Mouse (Mus musculus): ENCODE results near the gene Sin3b. TPM values are rescaled to one million over a fixed set of nuclear protein-coding genes. Genes with fewer than 3 reads are reported as not detected.

Sin3b gene
- polyA plus RNA-seq, 1 experiment: 3.1 TPM

- no peak for TF ChIP-seq TAL1 (IDR thresholded peaks at IDR 0.05; ENCODE audit: low read length)
- no peak for TF ChIP-seq GATA1 (IDR thresholded peaks at IDR 0.05; ENCODE audit: low read length)
- peaks cover 87% of the 10 kb centered on the region for H3K36me3 ChIP-seq (ENCODE audit: control insufficient read depth)
- no peaks in the 10 kb centered on the region for H3K27me3 ChIP-seq (ENCODE audit: control insufficient read depth)
- H3K4me3 ChIP-seq (replicated peaks): no peak overlapping the region
- H3K4me1 ChIP-seq (ENCODE audit: control insufficient read depth): no peaks in the 10 kb centered on the region
- H3K9me3 ChIP-seq (ENCODE audit: control insufficient read depth, low read length): no peaks in the 10 kb centered on the region
These were observed 27.2 kb downstream of the Sin3b start for GRCm38 (mm10) chr8:72750266-72750665.

GRCm38 (mm10) chr8:72751126-72751525, 28.0 kb downstream of the Sin3b start:
- Histone ChIP-seq H3K36me3 (ENCODE audit: control insufficient read depth) (peaks cover 87% of the 10 kb centered on the region), H3K4me3 (replicated peaks) (no peak overlapping the region), H3K4me1 (ENCODE audit: control insufficient read depth) (no peaks in the 10 kb centered on the region), H3K9me3 (ENCODE audit: control insufficient read depth, low read length) (no peaks in the 10 kb centered on the region), H3K27me3 (ENCODE audit: control insufficient read depth) (no peaks in the 10 kb centered on the region)
- TF ChIP-seq GATA1 (IDR thresholded peaks at IDR 0.05; ENCODE audit: low read length) (no peak), TAL1 (IDR thresholded peaks at IDR 0.05; ENCODE audit: low read length) (no peak)

- H3K36me3 ChIP-seq (ENCODE audit: control insufficient read depth): peaks cover 87% of the 10 kb centered on the region
- no peaks in the 10 kb centered on the region for H3K27me3 ChIP-seq (ENCODE audit: control insufficient read depth)
- H3K9me3 ChIP-seq (ENCODE audit: control insufficient read depth, low read length): no peaks in the 10 kb centered on the region
- no peaks in the 10 kb centered on the region for H3K4me1 ChIP-seq (ENCODE audit: control insufficient read depth)
- no peak overlapping the region for H3K4me3 ChIP-seq (replicated peaks)
- no peak for TF ChIP-seq TAL1 (IDR thresholded peaks at IDR 0.05; ENCODE audit: low read length)
- TF ChIP-seq GATA1 (IDR thresholded peaks at IDR 0.05; ENCODE audit: low read length): no peak
These were observed 29.2 kb downstream of the Sin3b start for GRCm38 (mm10) chr8:72752289-72752688.

- Histone ChIP-seq H3K4me1 (ENCODE audit: control insufficient read depth) (no peaks in the 10 kb centered on the region), H3K36me3 (ENCODE audit: control insufficient read depth) (peaks cover 81% of the 10 kb centered on the region), H3K9me3 (ENCODE audit: control insufficient read depth, low read length) (no peaks in the 10 kb centered on the region), H3K27me3 (ENCODE audit: control insufficient read depth) (no peaks in the 10 kb centered on the region), H3K4me3 (replicated peaks) (no peak overlapping the region)
- TF ChIP-seq GATA1 (IDR thresholded peaks at IDR 0.05; ENCODE audit: low read length) (no peak), TAL1 (IDR thresholded peaks at IDR 0.05; ENCODE audit: low read length) (no peak)
These were observed 30.1 kb downstream of the Sin3b start for GRCm38 (mm10) chr8:72753165-72753564.

- no peaks in the 10 kb centered on the region for H3K9me3 ChIP-seq (ENCODE audit: control insufficient read depth, low read length)
- H3K27me3 ChIP-seq (ENCODE audit: control insufficient read depth): no peaks in the 10 kb centered on the region
- H3K4me1 ChIP-seq (ENCODE audit: control insufficient read depth): no peaks in the 10 kb centered on the region
- H3K4me3 ChIP-seq (replicated peaks): no peak overlapping the region
- TF ChIP-seq GATA1 (IDR thresholded peaks at IDR 0.05; ENCODE audit: low read length): no peak
- no peak for TF ChIP-seq TAL1 (IDR thresholded peaks at IDR 0.05; ENCODE audit: low read length)
- peaks cover 75% of the 10 kb centered on the region for H3K36me3 ChIP-seq (ENCODE audit: control insufficient read depth)
These were observed 30.7 kb downstream of the Sin3b start for GRCm38 (mm10) chr8:72753781-72754180.

GRCm38 (mm10) chr8:72756031-72756430, 32.9 kb downstream of the Sin3b start:
- Histone ChIP-seq H3K4me3 (replicated peaks) (no peak overlapping the region), H3K36me3 (ENCODE audit: control insufficient read depth) (peaks cover 52% of the 10 kb centered on the region), H3K27me3 (ENCODE audit: control insufficient read depth) (no peaks in the 10 kb centered on the region), H3K9me3 (ENCODE audit: control insufficient read depth, low read length) (no peaks in the 10 kb centered on the region), H3K4me1 (ENCODE audit: control insufficient read depth) (no peaks in the 10 kb centered on the region)
- TF ChIP-seq TAL1 (IDR thresholded peaks at IDR 0.05; ENCODE audit: low read length) (no peak), GATA1 (IDR thresholded peaks at IDR 0.05; ENCODE audit: low read length) (no peak)

DNA sequence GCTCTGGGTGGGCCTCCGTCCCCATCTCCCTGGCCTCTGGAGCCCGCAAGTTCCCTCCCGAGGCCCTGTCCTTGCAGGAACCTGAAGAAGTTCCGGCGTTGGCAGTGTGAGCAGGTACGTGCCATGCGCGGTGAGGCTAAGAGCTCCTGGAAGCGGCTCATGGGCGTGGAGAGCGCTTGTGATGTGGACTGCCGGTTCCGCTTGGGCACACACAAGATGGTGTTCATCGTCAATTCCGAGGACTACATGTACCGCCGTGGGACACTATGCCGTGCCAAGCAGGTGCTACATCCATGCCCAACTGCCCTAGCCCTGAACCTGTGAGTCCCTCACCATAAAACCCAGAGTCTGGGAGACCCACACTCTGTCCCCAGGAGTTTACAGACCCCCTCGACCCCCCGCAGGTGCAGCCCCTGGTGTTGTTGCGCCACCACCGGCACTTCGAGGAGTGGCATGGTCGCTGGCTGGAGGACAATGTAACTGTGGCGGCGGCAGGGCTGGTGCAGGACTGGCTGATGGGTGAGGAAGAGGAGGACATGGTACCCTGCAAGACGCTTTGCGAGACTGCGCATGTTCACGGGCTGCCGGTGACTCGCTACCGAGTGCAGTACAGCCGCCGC, 33.8 kb downstream of the Sin3b start:
- Histone ChIP-seq H3K27me3 (ENCODE audit: control insufficient read depth) (no peaks in the 10 kb centered on the region), H3K36me3 (ENCODE audit: control insufficient read depth) (peaks cover 46% of the 10 kb centered on the region), H3K4me1 (ENCODE audit: control insufficient read depth) (no peaks in the 10 kb centered on the region), H3K9me3 (ENCODE audit: control insufficient read depth, low read length) (no peaks in the 10 kb centered on the region), H3K4me3 (replicated peaks) (no peak overlapping the region)
- no peak for TF ChIP-seq GATA1 (IDR thresholded peaks at IDR 0.05; ENCODE audit: low read length)
- no peak for TF ChIP-seq TAL1 (IDR thresholded peaks at IDR 0.05; ENCODE audit: low read length)

GRCm38 (mm10) chr8:72757426-72758195, 34.5 kb downstream of the Sin3b start:
- Histone ChIP-seq H3K4me1 (ENCODE audit: control insufficient read depth) (no peaks in the 10 kb centered on the region), H3K9me3 (ENCODE audit: control insufficient read depth, low read length) (no peaks in the 10 kb centered on the region), H3K27me3 (ENCODE audit: control insufficient read depth) (no peaks in the 10 kb centered on the region), H3K4me3 (replicated peaks) (no peak overlapping the region), H3K36me3 (ENCODE audit: control insufficient read depth) (peaks cover 40% of the 10 kb centered on the region)
- TF ChIP-seq GATA1 (IDR thresholded peaks at IDR 0.05; ENCODE audit: low read length) (no peak), TAL1 (IDR thresholded peaks at IDR 0.05; ENCODE audit: low read length) (no peak)

- TF ChIP-seq GATA1 (IDR thresholded peaks at IDR 0.05; ENCODE audit: low read length): no peak
- no peak for TF ChIP-seq TAL1 (IDR thresholded peaks at IDR 0.05; ENCODE audit: low read length)
- no peaks in the 10 kb centered on the region for H3K4me1 ChIP-seq (ENCODE audit: control insufficient read depth)
- H3K4me3 ChIP-seq (replicated peaks): no peak overlapping the region
- peaks cover 33% of the 10 kb centered on the region for H3K36me3 ChIP-seq (ENCODE audit: control insufficient read depth)
- H3K27me3 ChIP-seq (ENCODE audit: control insufficient read depth): no peaks in the 10 kb centered on the region
- H3K9me3 ChIP-seq (ENCODE audit: control insufficient read depth, low read length): no peaks in the 10 kb centered on the region
These were observed 35.2 kb downstream of the Sin3b start for GRCm38 (mm10) chr8:72758310-72758709.

Measured in erythroblast, embryonic 14.5 days (primary cell).